Mouse (Mus musculus) C2C12 (cell line): ENCODE measurements around the gene Serpinb1a. TPM values are rescaled to one million over a fixed set of nuclear protein-coding genes. Genes with fewer than 3 reads are reported as not detected.

Experiments
- H3K27me3 ChIP-seq: one replicate; pipeline ENCODE4 v1.6.1; 2011; ENCODE audit not compliant: control insufficient read depth, insufficient read depth, insufficient read length
- H3K36me3 ChIP-seq: one replicate; pipeline ENCODE4 v1.6.1; 2011; ENCODE audit not compliant: control insufficient read depth, insufficient read depth
- H3K4me3 ChIP-seq: one replicate; pipeline ENCODE4 v1.5.1; 2011; ENCODE audit warnings: mild to moderate bottlenecking, control low read depth; ENCODE audit not compliant: poor library complexity, insufficient read depth, severe bottlenecking
- H3K79me2 ChIP-seq: one replicate; pipeline ENCODE4 v1.6.1; 2011; ENCODE audit not compliant: control insufficient read depth, insufficient read depth
- H3K79me3 ChIP-seq: one replicate; pipeline ENCODE4 v1.6.1; 2011; ENCODE audit warnings: low read depth, control low read depth
- H3ac ChIP-seq: one replicate; pipeline ENCODE3; 2011; ENCODE audit warnings: low read depth; ENCODE audit not compliant: control insufficient read depth, insufficient read length
- CEBPB ChIP-seq: IDR thresholded peaks from one replicate; pipeline ENCODE4 v1.6.1; 2011; ENCODE audit warnings: low read depth, mild to moderate bottlenecking, control low read depth, moderate library complexity
- CTCF ChIP-seq: IDR thresholded peaks from one replicate; pipeline ENCODE4 v1.5.1; 2011; ENCODE audit not compliant: control insufficient read depth, insufficient read depth, insufficient read length
- FOSL1 ChIP-seq: IDR thresholded peaks from one replicate; pipeline ENCODE4 v1.8.0; 2011; ENCODE audit warnings: mild to moderate bottlenecking, low read length; ENCODE audit not compliant: poor library complexity, insufficient read depth, severe bottlenecking
- MAX ChIP-seq: IDR thresholded peaks from one replicate; pipeline ENCODE4 v1.6.1; 2011; ENCODE audit warnings: mild to moderate bottlenecking, control low read depth
- MYOD1 ChIP-seq: IDR thresholded peaks from one replicate; pipeline ENCODE4 v1.6.1; 2011; ENCODE audit warnings: low read depth; ENCODE audit not compliant: control insufficient read depth, insufficient read length
- MYOG ChIP-seq: IDR thresholded peaks from one replicate; pipeline ENCODE4 v1.6.1; 2011; ENCODE audit not compliant: control insufficient read depth, insufficient read length; ENCODE audit errors: extremely low read depth
- USF1 ChIP-seq: IDR thresholded peaks from one replicate; pipeline ENCODE4 v1.6.1; 2011; ENCODE audit warnings: low read depth, mild to moderate bottlenecking, control low read depth, moderate library complexity
- polyA plus RNA-seq: library from polyadenylated mRNA; unstranded; fragments of >200 nt; fragmentation: generic; extraction: Trizol; gene quantifications from one replicate; pipeline ENCODE4 v1.2.1, GENCODE M21; 2012; ENCODE audit warnings: missing spikeins

The Serpinb1a gene
- polyA plus RNA-seq, 1 experiment, result 5.7 TPM

GRCm38 (mm10) chr13:32832776-32833175 is 18.2 kb downstream of the Serpinb1a start:
- TF ChIP-seq FOSL1, result no peak
- Histone ChIP-seq H3K79me2 (no peaks in the 10 kb centered on the region), H3K27me3 (no peaks in the 10 kb centered on the region), H3K79me3 (no peaks in the 10 kb centered on the region), H3ac (no peak overlapping the region), H3K36me3 (no peaks in the 10 kb centered on the region), H3K4me3 (no peak overlapping the region)

DNA sequence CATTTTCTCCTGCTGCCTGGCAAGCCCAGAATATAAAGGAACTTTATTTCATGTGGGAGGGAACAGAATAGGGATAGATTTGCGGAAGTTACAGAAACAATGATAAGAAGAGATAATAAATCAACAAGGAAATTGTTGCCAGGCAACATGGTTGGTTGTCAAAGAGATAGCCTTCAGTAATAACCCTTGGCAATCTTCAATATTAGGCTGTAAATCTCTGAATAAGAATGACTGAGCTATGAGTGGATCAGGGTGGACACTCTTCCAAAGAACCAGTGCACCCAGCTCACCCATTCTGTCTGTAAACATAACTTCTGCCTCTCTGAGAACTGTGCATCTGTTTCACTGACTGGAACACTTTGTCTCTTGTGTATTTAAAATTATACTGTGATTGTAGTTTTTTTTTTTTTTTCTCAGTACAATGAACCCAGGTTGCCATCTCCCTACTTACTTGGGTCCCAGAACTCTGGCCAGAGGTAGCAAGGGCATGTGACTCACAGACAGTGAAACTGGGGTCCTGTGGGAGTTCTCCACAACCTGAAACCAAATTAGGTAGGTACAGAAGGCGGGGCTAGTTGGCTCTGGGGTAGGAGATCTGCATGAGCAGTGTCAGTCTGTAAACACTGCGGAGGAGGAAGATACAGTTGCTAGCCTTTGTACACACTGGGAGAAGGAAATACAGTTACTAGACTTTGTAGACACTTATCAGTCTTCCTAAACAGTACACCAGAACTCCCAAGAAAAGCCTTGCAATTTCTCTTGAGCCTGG is 19.3 kb downstream of the Serpinb1a start:
- no peak for TF ChIP-seq MYOG
- no peak for TF ChIP-seq MYOD1
- TF ChIP-seq CTCF, result no peak
- TF ChIP-seq CEBPB, result no peak
- no peak for TF ChIP-seq USF1
- TF ChIP-seq MAX, result no peak
- no peak for TF ChIP-seq FOSL1

GRCm38 (mm10) chr13:32828886-32829285 is 22.1 kb downstream of the Serpinb1a start:
- TF ChIP-seq USF1 (no peak), FOSL1 (no peak), CTCF (no peak), MAX (no peak), MYOG (no peak), CEBPB (no peak), MYOD1 (no peak)
- Histone ChIP-seq H3ac (no peak overlapping the region), H3K4me3 (no peak overlapping the region), H3K27me3 (no peaks in the 10 kb centered on the region), H3K79me3 (no peaks in the 10 kb centered on the region), H3K36me3 (no peaks in the 10 kb centered on the region), H3K79me2 (no peaks in the 10 kb centered on the region)

More for the DNA sequence above, 19.3 kb downstream of the Serpinb1a start:
- Histone ChIP-seq H3K27me3 (no peaks in the 10 kb centered on the region), H3K36me3 (no peaks in the 10 kb centered on the region), H3K79me2 (no peaks in the 10 kb centered on the region), H3K79me3 (no peaks in the 10 kb centered on the region), H3ac (no peak overlapping the region), H3K4me3 (no peak overlapping the region)

DNA sequence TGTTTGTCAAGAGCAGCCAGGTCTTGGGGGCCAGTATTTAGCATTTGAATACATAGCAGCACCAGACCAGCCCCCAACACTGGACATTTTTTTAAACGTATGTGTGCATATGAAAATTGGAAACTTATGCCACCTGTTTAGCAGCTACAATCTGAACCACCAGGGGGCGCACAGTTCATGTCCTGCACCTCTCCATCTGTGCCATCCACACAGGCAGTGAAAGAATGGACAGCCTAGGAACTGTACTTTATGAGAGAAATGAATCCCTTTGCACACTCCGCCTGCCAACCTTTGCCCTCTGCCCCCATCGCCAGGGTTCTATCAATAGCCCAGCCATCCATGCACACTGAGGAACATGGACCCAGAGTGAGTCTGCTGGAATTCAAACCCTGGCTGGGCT is 23.0 kb downstream of the Serpinb1a start:
- H3K36me3 ChIP-seq, result no peaks in the 10 kb centered on the region
- no peaks in the 10 kb centered on the region for H3K79me3 ChIP-seq
- no peak for TF ChIP-seq FOSL1
- peak; percentile 3 for TF ChIP-seq MYOD1
- no peak for TF ChIP-seq CEBPB
- TF ChIP-seq MAX, result no peak
- no peak for TF ChIP-seq USF1
- peak; percentile 53 for TF ChIP-seq CTCF
- TF ChIP-seq MYOG, result no peak
- no peak overlapping the region for H3ac ChIP-seq
- H3K4me3 ChIP-seq, result no peak overlapping the region
- H3K27me3 ChIP-seq, result no peaks in the 10 kb centered on the region
- H3K79me2 ChIP-seq, result no peaks in the 10 kb centered on the region

DNA sequence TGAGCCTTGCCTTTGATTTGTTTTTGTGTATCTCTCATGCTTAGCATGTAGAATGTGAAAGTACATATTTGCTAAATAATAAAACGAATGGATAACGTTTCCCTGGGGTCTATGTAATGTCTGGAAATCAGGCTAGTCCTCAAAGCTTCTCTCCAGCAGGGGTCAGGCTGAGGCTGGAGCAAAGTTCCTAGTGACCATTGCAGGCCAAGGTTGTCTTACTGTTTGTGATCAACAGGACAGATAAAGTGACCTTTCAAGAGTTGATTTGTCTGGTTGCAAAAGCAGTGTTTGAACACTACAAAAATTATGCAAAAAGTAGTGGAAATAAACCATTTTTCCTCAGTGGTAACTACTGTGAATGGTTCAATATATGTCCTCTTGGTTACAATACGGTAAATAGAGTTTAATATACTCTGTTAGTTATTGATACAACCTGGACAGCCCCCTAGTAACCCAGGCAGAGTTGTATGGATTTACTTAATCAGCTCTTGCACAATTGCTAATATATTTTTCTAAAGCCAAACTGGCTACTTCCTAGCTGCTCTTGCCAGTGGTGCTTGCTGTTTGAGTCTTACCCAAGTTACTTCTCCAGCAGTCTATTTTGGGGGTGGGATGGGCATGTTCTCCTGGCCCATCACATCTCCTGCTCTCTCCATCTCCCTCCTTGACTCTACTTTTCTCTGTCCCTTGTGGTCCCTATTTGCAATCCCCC is 23.7 kb downstream of the Serpinb1a start:
- peaks cover under 1% of the 10 kb centered on the region for H3K36me3 ChIP-seq
- H3K4me3 ChIP-seq, result no peak overlapping the region
- TF ChIP-seq MYOD1, result no peak
- no peak for TF ChIP-seq MAX
- no peak for TF ChIP-seq MYOG
- no peak for TF ChIP-seq USF1
- no peak for TF ChIP-seq CEBPB
- no peak for TF ChIP-seq CTCF
- no peak for TF ChIP-seq FOSL1
- H3K79me3 ChIP-seq, result no peaks in the 10 kb centered on the region
- no peaks in the 10 kb centered on the region for H3K79me2 ChIP-seq
- H3ac ChIP-seq, result no peak overlapping the region
- no peaks in the 10 kb centered on the region for H3K27me3 ChIP-seq

- TF ChIP-seq FOSL1 (no peak), MYOG (no peak), MYOD1 (no peak), CEBPB (no peak), MAX (no peak), USF1 (no peak), CTCF (no peak)
- peaks cover 14% of the 10 kb centered on the region for H3K36me3 ChIP-seq
- no peaks in the 10 kb centered on the region for H3K27me3 ChIP-seq
- H3K4me3 ChIP-seq, result no peak overlapping the region
- H3K79me2 ChIP-seq, result no peaks in the 10 kb centered on the region
- H3K79me3 ChIP-seq, result no peaks in the 10 kb centered on the region
- no peak overlapping the region for H3ac ChIP-seq
Observed at GRCm38 (mm10) chr13:32825546-32825945, 25.4 kb downstream of the Serpinb1a start.
